Mouse (Mus musculus): Measurements from ENCODE around the gene Spint2.
A peak's percentile ranks its signal among the peaks of the same experiment; 100 is the strongest.

GRCm38 (mm10) chr7:29303738-29304462 is 22.2 kb upstream of the Spint2 start, which contains the start of gene Dpf1:
- TF ChIP-seq POLR2A (IDR thresholded peaks at IDR 0.05; ENCODE audit: insufficient read length, low read depth) (peak; percentile 43), TCF12 (IDR thresholded peaks at IDR 0.05; ENCODE audit: insufficient read depth, poor library complexity, severe bottlenecking) (no peak), POLR2AphosphoS2 (IDR thresholded peaks at IDR 0.05; ENCODE audit: insufficient read length, low read depth) (no peak)
